Mouse (Mus musculus) testis, adult 2 months (tissue): ENCODE data around the gene Lin52.

Experiments
- CTCF ChIP-seq: fragments of 200-500 bp; IDR thresholded peaks from 2 replicates; pipeline ENCODE4 v1.5.1; 2012; ENCODE audit warnings: low read depth, mild to moderate bottlenecking, inconsistent platforms, low read length, moderate library complexity; ENCODE audit not compliant: control insufficient read depth, insufficient read depth, insufficient replicate concordance
- POLR2A ChIP-seq: fragments of 200-500 bp; IDR thresholded peaks from 2 replicates; pipeline ENCODE4 v1.6.1; 2012; ENCODE audit warnings: low read depth, mild to moderate bottlenecking, inconsistent platforms, low read length, moderate library complexity; ENCODE audit not compliant: control insufficient read depth

DNA sequence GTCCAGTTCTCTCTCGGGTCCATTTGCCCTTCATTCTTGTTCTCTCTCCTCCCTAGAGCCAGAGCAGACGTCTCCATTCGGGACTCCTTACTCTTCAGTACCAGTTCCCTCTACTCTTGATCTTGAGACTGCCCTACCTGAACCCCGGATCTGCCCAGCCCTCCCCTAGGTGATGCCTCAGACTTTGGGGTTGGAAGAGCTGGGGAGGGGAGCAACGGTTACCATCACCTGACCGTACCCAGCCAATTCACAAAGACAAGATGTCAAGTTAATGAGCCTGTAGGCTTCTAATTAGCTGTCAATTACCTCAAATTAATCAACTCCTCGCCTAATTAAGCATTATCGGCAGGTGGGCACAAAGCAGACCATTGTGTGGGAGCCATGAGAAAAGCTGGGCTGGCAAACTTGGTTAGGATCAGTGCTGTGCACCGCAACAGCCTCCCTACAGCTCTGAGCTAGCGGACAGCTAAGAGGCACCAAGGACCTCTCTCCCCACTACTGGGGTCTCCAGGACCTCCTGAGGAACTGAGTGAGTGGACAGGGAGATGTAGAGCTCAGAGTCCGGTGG, 90.3 kb downstream of the Lin52 start:
- no peak for TF ChIP-seq CTCF
- no peak for TF ChIP-seq POLR2A
